Mouse (Mus musculus): ENCODE measurements around the gene Krt5. TPM values are rescaled to one million over a fixed set of nuclear protein-coding genes. Genes with fewer than 3 reads are reported as not detected.
"Not testable (repeated sequence)": the region's sequence is repeated elsewhere in the genome, so short reads cannot be mapped to it uniquely, and the experiment has no call there.

Krt5 gene
- total RNA-seq (2021) = under 1 TPM; 0.56 to 0.85 TPM

GRCm38 (mm10) chr15:101712720-101713119 is at the start of gene Krt5:
Gene Krt5 (minus strand): TSS chr15:101712898.
- DNase-seq = no peak

GRCm38 (mm10) chr15:101742711-101743110 is 30.0 kb upstream of the Krt5 start, which contains the start of gene Krt71:
Gene Krt71 (minus strand): TSS chr15:101743109.
- DNase-seq = no peak

GRCm38 (mm10) chr15:101737786-101738185 is 25.1 kb upstream of the Krt5 start:
- no peak for DNase-seq

- no peak for DNase-seq
Measured at GRCm38 (mm10) chr15:101730653-101731052, 18.0 kb upstream of the Krt5 start.

GRCm38 (mm10) chr15:101724686-101725085 is 12.0 kb upstream of the Krt5 start:
- no peak for DNase-seq

- no peak for DNase-seq
Measured at GRCm38 (mm10) chr15:101715831-101716230, 3.1 kb upstream of the Krt5 start.

- no peak for DNase-seq
Measured at GRCm38 (mm10) chr15:101714356-101714755, 1.7 kb upstream of the Krt5 start.

GRCm38 (mm10) chr15:101713731-101714130 is 1.0 kb upstream of the Krt5 start:
- no peak for DNase-seq

- DNase-seq = no peak
Measured at GRCm38 (mm10) chr15:101708683-101709082, 4.0 kb downstream of the Krt5 start.

- no peak for DNase-seq
Measured at GRCm38 (mm10) chr15:101707454-101707853, 5.2 kb downstream of the Krt5 start.

- DNase-seq = no peak
Measured at GRCm38 (mm10) chr15:101704066-101704465, 8.6 kb downstream of the Krt5 start.

GRCm38 (mm10) chr15:101702380-101702779 is 10.3 kb downstream of the Krt5 start:
- DNase-seq = no peak

- no peak for DNase-seq
Measured at GRCm38 (mm10) chr15:101699866-101700265, 12.8 kb downstream of the Krt5 start.

GRCm38 (mm10) chr15:101699192-101699591 is 13.5 kb downstream of the Krt5 start:
- DNase-seq = no peak

GRCm38 (mm10) chr15:101697326-101698188 is 15.1 kb downstream of the Krt5 start:
- DNase-seq = peak; percentile 11 to 14

- no peak for DNase-seq
Measured at GRCm38 (mm10) chr15:101694207-101694606, 18.5 kb downstream of the Krt5 start, which contains the start of gene Krt6a. Gene Krt6a (minus strand): TSS chr15:101694307.

GRCm38 (mm10) chr15:101690460-101690859 is 22.2 kb downstream of the Krt5 start:
- DNase-seq = not testable (repeated sequence)

GRCm38 (mm10) chr15:101688161-101688560 is 24.5 kb downstream of the Krt5 start:
- no peak for DNase-seq

GRCm38 (mm10) chr15:101680187-101680586 is 32.5 kb downstream of the Krt5 start, which contains the start of gene Krt6b:
Gene Krt6b (minus strand): TSS chr15:101680287.
- no peak for DNase-seq

GRCm38 (mm10) chr15:101675978-101676377 is 36.7 kb downstream of the Krt5 start:
- DNase-seq = no peak

Data from layer of hippocampus, postnatal 36 days (tissue).